17 mouse cellular contexts compared by ENCODE assay signal in genomic region chr1:121803338-121803737, GRCm38 (mm10).
DNase-seq lines count a peak whose midpoint lies in the region; ATAC-seq and TF ChIP-seq lines count a peak whose summit lies in the region.
"Had no signal": no experiment of that assay in that cellular context is flagged by ENCODE, and none has a peak within 500 bp of the region (broad histone marks: within the 10 kb centered on the region; RNA-seq: fewer than 3 reads in every experiment).

No protein-coding gene starts in this region.

- WGBS in liver, embryonic 14.5 days (ENCODE audit: insufficient replicate concordance), result 39% methylated on average over 2 of the region's 2 CpGs

- no peaks in the 10 kb centered on the region for H3K36me3 ChIP-seq in liver, embryonic 14.5 days (replicated peaks; ENCODE audit: control insufficient read depth, insufficient read depth, low read depth)
- H3K36me3 ChIP-seq: embryonic facial prominence, embryonic 13.5 days; neural tube, embryonic 13.5 days had no signal

- H3K4me2 ChIP-seq in liver, embryonic 14.5 days (ENCODE audit: low read depth), result no peak overlapping the region
- H3K4me2 ChIP-seq: embryonic facial prominence, embryonic 13.5 days; heart, embryonic 11.5 days; neural tube, embryonic 13.5 days had no signal

- H3K4me3 ChIP-seq in liver, embryonic 14.5 days (ENCODE audit: insufficient read depth in 1 of 2, low read depth in 2 of 2, low read length in 2 of 2), result no peak overlapping the region
- H3K4me3 ChIP-seq: embryonic facial prominence, embryonic 13.5 days; megakaryocyte, embryonic 14.5 days; neural tube, embryonic 13.5 days had no signal

- TF ChIP-seq CTCF in liver, embryonic 14.5 days (IDR thresholded peaks at IDR 0.05; ENCODE audit: low read depth), result peak; percentile 17; the same call in 1 of the 2 replicates

- H3K27me3 ChIP-seq in liver, embryonic 14.5 days (ENCODE audit: control insufficient read depth, insufficient read depth, low read length), result no peaks in the 10 kb centered on the region
- H3K27me3 ChIP-seq: embryonic facial prominence, embryonic 13.5 days; megakaryocyte, embryonic 14.5 days; neural tube, embryonic 13.5 days had no signal

- no peak for ATAC-seq in liver, embryonic 14.5 days (ENCODE audit: insufficient read depth)
- ATAC-seq: activated CD4-positive, CD25-positive, alpha-beta regulatory T cell, adult 4 months had no signal

- no peak overlapping the region for H3K9ac ChIP-seq in liver, embryonic 14.5 days (replicated peaks)
- H3K9ac ChIP-seq: embryonic facial prominence, embryonic 13.5 days; neural tube, embryonic 13.5 days had no signal

- peak; percentile 14 to 23 for DNase-seq in cerebellum, postnatal 14 days
- no peak for DNase-seq in cerebellum, adult 11-12 months
- DNase-seq in liver, embryonic 14.5 days (ENCODE audit: low read depth in 3 of 3, low spot score in 3 of 3), result no peak
- DNase-seq in liver (no peak), ZHBTc4 (ENCODE audit: low read depth, low spot score) (peak; percentile 34)
- peak; percentile 64 for DNase-seq in thymus, postnatal 4 days
- no peak for DNase-seq in T-cell, adult 2 months (ENCODE audit: low spot score)
- DNase-seq in frontal cortex, postnatal 14 days (ENCODE audit: low spot score in 2 of 2), result no peak
- DNase-seq: B cell, adult 2 months; gastrocnemius, postnatal 36 days; heart, postnatal 4 days; kidney, postnatal 10 days had no signal

- no peak for TF ChIP-seq EP300 in liver, embryonic 14.5 days (IDR thresholded peaks at IDR 0.05; ENCODE audit: low read depth)

- no peak overlapping the region for H3K27ac ChIP-seq in liver, embryonic 14.5 days
- H3K27ac ChIP-seq: embryonic facial prominence, embryonic 13.5 days; neural tube, embryonic 13.5 days had no signal

- H3K9me3 ChIP-seq in liver, embryonic 14.5 days (ENCODE audit: control insufficient read depth, low read length), result no peaks in the 10 kb centered on the region
- H3K9me3 ChIP-seq: neural tube, embryonic 13.5 days had no signal

- H3K4me1 ChIP-seq in liver, embryonic 14.5 days (replicated peaks; ENCODE audit: control insufficient read depth in 2 of 2, insufficient read depth in 2 of 2, low read length in 1 of 2), result no peaks in the 10 kb centered on the region
- H3K4me1 ChIP-seq: embryonic facial prominence, embryonic 13.5 days; megakaryocyte, embryonic 14.5 days; neural tube, embryonic 13.5 days had no signal

Comparison
In these comparisons a context has a peak if more than half of its experiments do, and no peak if none do; other contexts are left out.
1. DNase-seq: peak in cerebellum, postnatal 14 days (2 of 2), ZHBTc4 (single experiment) and thymus, postnatal 4 days (single experiment); none in cerebellum, adult 11-12 months (single experiment), liver, embryonic 14.5 days (0 of 3), liver (single experiment), T-cell, adult 2 months (single experiment) and frontal cortex, postnatal 14 days (0 of 2).